Mouse (Mus musculus) T-helper 1 cell (primary cell): ENCODE results near the gene Adam3.

Experiments used
- in situ Hi-C: fragments of 300-600 bp; cut with MboI, MseI; formaldehyde crosslinking; loops from one replicate; pipeline ENCODE4 v1.15.1; 2025; ENCODE audit warnings: high pct_unique_total_duplicates

Adam3 gene

GRCm38 (mm10) chr8:24725630-24726029 is at the start of gene Adam3:
Gene Adam3 (minus strand): TSS chr8:24725852.
- in situ Hi-C loops: no loop called here

- in situ Hi-C loops: no loop called here
Observed at GRCm38 (mm10) chr8:24724886-24725626, 596 bp downstream of the Adam3 start.
